Comparison of ENCODE assay signal across 11 mouse cellular contexts in genomic region chr5:37901861-37902291, GRCm38 (mm10).
A peak's percentile ranks its signal among the peaks of the same experiment; 100 is the strongest.
DNase-seq lines count a peak whose midpoint lies in the region; ATAC-seq and TF ChIP-seq lines count a peak whose summit lies in the region.
"Had no signal": no experiment of that assay in that cellular context is flagged by ENCODE, and none has a peak within 500 bp of the region (broad histone marks: within the 10 kb centered on the region; RNA-seq: fewer than 3 reads in every experiment).

No protein-coding gene starts in this region.

- DNase-seq in heart, adult 11 months: peak; percentile 84
- no peak for DNase-seq in heart, adult 9 months (ENCODE audit: low spot score in 2 of 2)
- DNase-seq in midbrain, postnatal 0 days (ENCODE audit: low spot score): no peak
- DNase-seq in intestine, embryonic 14.5 days (ENCODE audit: low spot score): no peak
- DNase-seq in B cell, adult 2 months: no peak
- DNase-seq in layer of hippocampus, postnatal 10 days (ENCODE audit: low spot score in 2 of 2): no peak
- DNase-seq: spleen, adult 18-20 months had no signal

- peaks cover 89% of the 10 kb centered on the region for H3K27me3 ChIP-seq in midbrain, embryonic 12.5 days
- peaks cover 21% of the 10 kb centered on the region for H3K27me3 ChIP-seq in midbrain, postnatal 0 days (ENCODE audit: insufficient read depth, low read length)
- H3K27me3 ChIP-seq in intestine, embryonic 14.5 days (replicated peaks; ENCODE audit: control insufficient read depth, insufficient read depth, low read length): peaks cover 37% of the 10 kb centered on the region
- H3K27me3 ChIP-seq in stomach, embryonic 15.5 days (replicated peaks): peaks cover 28% of the 10 kb centered on the region

- H3K4me3 ChIP-seq in midbrain, embryonic 12.5 days: 0 out of 2 replicates have a peak overlapping the region, but pooled peaks have one; percentile 5
- H3K4me3 ChIP-seq in midbrain, postnatal 0 days (ENCODE audit: low read depth, low read length): no peak overlapping the region
- 0 out of 2 replicates have a peak overlapping the region, but pooled peaks have one; percentile 8 for H3K4me3 ChIP-seq in intestine, embryonic 14.5 days (ENCODE audit: low read depth, low read length)
- peak overlapping the region; percentile 18; the same call in 1 of the 2 replicates for H3K4me3 ChIP-seq in stomach, embryonic 15.5 days (replicated peaks)
- H3K4me3 ChIP-seq: megakaryocyte, embryonic 14.5 days had no signal

- no peaks in the 10 kb centered on the region for H3K9me3 ChIP-seq in midbrain, embryonic 12.5 days
- no peaks in the 10 kb centered on the region for H3K9me3 ChIP-seq in midbrain, postnatal 0 days (ENCODE audit: low read length)
- H3K9me3 ChIP-seq in intestine, embryonic 14.5 days (ENCODE audit: control insufficient read depth, low read length): no peaks in the 10 kb centered on the region
- no peaks in the 10 kb centered on the region for H3K9me3 ChIP-seq in stomach, embryonic 15.5 days
- H3K9me3 ChIP-seq: megakaryocyte, embryonic 14.5 days had no signal

- H3K36me3 ChIP-seq in midbrain, embryonic 12.5 days: no peaks in the 10 kb centered on the region
- no peaks in the 10 kb centered on the region for H3K36me3 ChIP-seq in midbrain, postnatal 0 days (ENCODE audit: insufficient read depth, low read length)
- H3K36me3 ChIP-seq in intestine, embryonic 14.5 days (ENCODE audit: control insufficient read depth, insufficient read depth, low read length): no peaks in the 10 kb centered on the region
- no peaks in the 10 kb centered on the region for H3K36me3 ChIP-seq in stomach, embryonic 15.5 days

- no peak overlapping the region for H3K27ac ChIP-seq in midbrain, embryonic 12.5 days (replicated peaks)
- H3K27ac ChIP-seq in midbrain, postnatal 0 days (ENCODE audit: low read depth, low read length): no peak overlapping the region
- H3K27ac ChIP-seq in intestine, embryonic 14.5 days (ENCODE audit: low read depth): no peak overlapping the region
- H3K27ac ChIP-seq in stomach, embryonic 15.5 days: no peak overlapping the region

- under 1% methylated on average over 16 of the region's 16 CpGs for WGBS in midbrain, embryonic 12.5 days
- 4% methylated on average over 16 of the region's 16 CpGs for WGBS in midbrain, postnatal 0 days
- 2% methylated on average over 16 of the region's 16 CpGs for WGBS in intestine, embryonic 14.5 days
- 1% methylated on average over 16 of the region's 16 CpGs for WGBS in stomach, embryonic 15.5 days

- no peak for ATAC-seq in midbrain, embryonic 12.5 days (ENCODE audit: low FRiP score, low read depth)
- ATAC-seq in midbrain, postnatal 0 days (ENCODE audit: low FRiP score): no peak
- ATAC-seq in intestine, embryonic 14.5 days (replicated peaks; ENCODE audit: low FRiP score, low TSS enrichment, low read depth): no peak
- ATAC-seq in stomach, embryonic 15.5 days (ENCODE audit: insufficient read depth, low FRiP score, low read depth): no peak
- ATAC-seq: activated CD4-positive, CD25-positive, alpha-beta regulatory T cell, adult 4 months had no signal

- peaks cover 27% of the 10 kb centered on the region for H3K4me1 ChIP-seq in midbrain, embryonic 12.5 days
- no peaks in the 10 kb centered on the region for H3K4me1 ChIP-seq in midbrain, postnatal 0 days (ENCODE audit: insufficient read depth, low read length)
- H3K4me1 ChIP-seq in intestine, embryonic 14.5 days (replicated peaks; ENCODE audit: control insufficient read depth, insufficient read depth, low read length): peaks cover 4% of the 10 kb centered on the region; the same call in 1 of the 2 replicates
- H3K4me1 ChIP-seq in stomach, embryonic 15.5 days: 0 out of 2 replicates have a peak, but pooled peaks cover 9% of the 10 kb centered on the region
- H3K4me1 ChIP-seq: megakaryocyte, embryonic 14.5 days had no signal

- no peak overlapping the region for H3K9ac ChIP-seq in midbrain, embryonic 12.5 days (replicated peaks)
- H3K9ac ChIP-seq in midbrain, postnatal 0 days (replicated peaks; ENCODE audit: low read length, poor library complexity, severe bottlenecking): no peak overlapping the region
- H3K9ac ChIP-seq in intestine, embryonic 14.5 days (ENCODE audit: low read length): no peak overlapping the region
- no peak overlapping the region for H3K9ac ChIP-seq in stomach, embryonic 15.5 days

- no peak for TF ChIP-seq CTCF in midbrain, postnatal 0 days (IDR thresholded peaks at IDR 0.05)

- H3K4me2 ChIP-seq in midbrain, embryonic 12.5 days (replicated peaks): peak overlapping the region; percentile 36
- H3K4me2 ChIP-seq in midbrain, postnatal 0 days (ENCODE audit: low read depth, low read length, poor library complexity, severe bottlenecking): no peak overlapping the region
- H3K4me2 ChIP-seq in intestine, embryonic 14.5 days (ENCODE audit: low read length): peak overlapping the region; percentile 44
- peak overlapping the region; percentile 39 for H3K4me2 ChIP-seq in stomach, embryonic 15.5 days
